Mouse (Mus musculus) forebrain, postnatal 0 days (tissue): Measurements from ENCODE around the gene Fgfr4. TPM values are rescaled to one million over a fixed set of nuclear protein-coding genes. Genes with fewer than 3 reads are reported as not detected.

Source experiments
- ATAC-seq: fragments of 200-750 bp; cut with Nextera tagmentation; 2 replicates; pipeline ENCODE4 v1.8.0; 2017; ENCODE audit warnings: mild to moderate bottlenecking, moderate library complexity
- DNase-seq: peaks from one replicate; pipeline ENCODE4 v3.0.0-alpha.2; 2015
- H3K27ac ChIP-seq: fragments of 300-500 bp; sonication (generic); 2 replicates; pipeline ENCODE4 v1.5.1; 2014; ENCODE audit warnings: low read depth, mild to moderate bottlenecking, antibody characterized with exemption, low read length, moderate library complexity, mixed read lengths
- H3K27me3 ChIP-seq: fragments of 300-500 bp; sonication (generic); 2 replicates; pipeline ENCODE4 v1.6.1; 2014; ENCODE audit warnings: mild to moderate bottlenecking, low read length, mixed read lengths; ENCODE audit not compliant: insufficient read depth
- H3K36me3 ChIP-seq: fragments of 300-500 bp; sonication (generic); 2 replicates; pipeline ENCODE4 v1.6.1; 2014; ENCODE audit warnings: mild to moderate bottlenecking, moderate library complexity; ENCODE audit not compliant: insufficient read depth
- H3K4me1 ChIP-seq: fragments of 300-500 bp; sonication (generic); 2 replicates; pipeline ENCODE4 v1.6.1; 2014; ENCODE audit warnings: antibody characterized with exemption; ENCODE audit not compliant: insufficient read depth
- H3K4me2 ChIP-seq: fragments of 300-500 bp; sonication (generic); 2 replicates; pipeline ENCODE4 v1.6.1; 2014; ENCODE audit warnings: low read depth, mild to moderate bottlenecking, moderate library complexity
- H3K4me3 ChIP-seq: fragments of 300-500 bp; sonication (generic); 2 replicates; pipeline ENCODE4 v1.5.1; 2014; ENCODE audit warnings: low read depth, low read length, mixed read lengths
- H3K9ac ChIP-seq: fragments of 300-500 bp; sonication (generic); 2 replicates; pipeline ENCODE4 v1.6.1; 2014; ENCODE audit warnings: mild to moderate bottlenecking
- H3K9me3 ChIP-seq: fragments of 300-500 bp; sonication (generic); 2 replicates; pipeline ENCODE4 v1.6.1; 2016; ENCODE audit warnings: low read length
- CTCF ChIP-seq: sonication (generic); IDR thresholded peaks from 2 replicates; pipeline ENCODE4 v1.5.1; 2016; ENCODE audit warnings: antibody characterized with exemption, control low read depth, low read depth
- WGBS: fragments of 180-500 bp; shearing (Covaris S2); extraction: QIAGEN DNeasy Blood & Tissue Kit; methylation state at CpG from one replicate; pipeline ENCODE4 v1.1.7; 2014; 5-methylcytosine and 5-hydroxymethylcytosine counted together
- polyA plus RNA-seq: library from polyadenylated mRNA; unstranded; fragments of >200 nt; fragmentation: Nextera tagmentation; extraction: Ambion mirVana; gene quantifications from 2 replicates; pipeline ENCODE4 v1.2.1, GENCODE M21; 2015
- total RNA-seq: library from RNA; depleted of rRNA; stranded (reverse); fragments of >200 nt; gene quantifications from 2 replicates; pipeline ENCODE4 v1.2.3, GENCODE M21; 2014

The Fgfr4 gene
- total and polyA plus RNA-seq, 2 experiments from 2014 or later, result 0.19 to 0.33 TPM

DNA sequence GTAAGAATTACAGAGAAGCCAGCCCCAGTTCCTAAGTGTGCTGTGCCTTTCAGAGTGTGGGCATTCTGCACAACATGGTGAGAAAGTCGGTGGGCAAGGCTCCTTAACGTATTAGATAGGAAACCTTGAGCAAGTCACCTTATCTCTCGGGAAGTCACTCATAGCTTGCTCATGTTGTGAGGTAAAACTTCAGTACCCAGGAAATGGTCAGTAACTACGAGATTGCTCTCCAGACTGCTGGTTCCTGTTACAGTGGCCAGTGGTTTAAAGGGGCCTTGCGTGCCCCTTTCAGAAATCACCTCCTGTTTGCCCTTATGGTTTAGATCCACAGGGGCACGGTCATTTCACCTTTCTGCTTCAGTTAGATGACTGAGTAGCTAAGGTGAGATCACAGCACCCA lies 38.1 kb upstream of the Fgfr4 start:
- no peak overlapping the region for H3K27ac ChIP-seq
- H3K4me2 ChIP-seq, result no peak overlapping the region
- ATAC-seq, result no peak
- TF ChIP-seq CTCF, result no peak
- DNase-seq, result no peak
- no peaks in the 10 kb centered on the region for H3K9me3 ChIP-seq
- 88% methylated on average over 6 of the region's 6 CpGs for WGBS
- no peaks in the 10 kb centered on the region for H3K4me1 ChIP-seq
- no peak overlapping the region for H3K9ac ChIP-seq
- H3K27me3 ChIP-seq, result no peaks in the 10 kb centered on the region
- peaks cover 46% of the 10 kb centered on the region for H3K36me3 ChIP-seq
- no peak overlapping the region for H3K4me3 ChIP-seq

DNA sequence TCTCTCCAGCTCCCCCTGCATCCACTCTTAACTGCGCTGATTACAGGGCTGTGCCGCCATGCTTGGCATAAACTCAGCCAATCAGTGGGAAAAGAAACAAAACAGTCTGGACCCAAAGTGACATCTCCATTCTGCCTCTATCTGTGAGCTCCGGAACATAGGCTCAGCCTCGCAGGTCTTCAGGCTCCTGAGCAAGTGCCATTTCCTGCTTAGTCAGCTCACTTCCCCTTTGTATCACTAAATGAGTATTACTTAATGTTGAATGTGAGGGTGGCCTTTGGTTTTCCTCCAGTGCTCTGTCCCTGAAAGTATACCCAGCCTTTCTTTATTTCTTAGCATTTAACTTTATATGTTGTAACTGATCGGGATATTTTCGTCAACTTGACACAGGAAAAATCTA lies 27.5 kb upstream of the Fgfr4 start:
- DNase-seq (no peak), ATAC-seq (no peak)
- no peaks in the 10 kb centered on the region for H3K9me3 ChIP-seq
- whole genome bisulfite sequencing, result 93% methylated on average over 6 of the region's 6 CpGs
- H3K36me3 ChIP-seq, result peaks cover 43% of the 10 kb centered on the region
- no peaks in the 10 kb centered on the region for H3K27me3 ChIP-seq
- H3K4me3 ChIP-seq, result no peak overlapping the region
- no peak overlapping the region for H3K9ac ChIP-seq
- no peak overlapping the region for H3K4me2 ChIP-seq
- H3K4me1 ChIP-seq, result no peaks in the 10 kb centered on the region
- no peak for TF ChIP-seq CTCF
- no peak overlapping the region for H3K27ac ChIP-seq

DNA sequence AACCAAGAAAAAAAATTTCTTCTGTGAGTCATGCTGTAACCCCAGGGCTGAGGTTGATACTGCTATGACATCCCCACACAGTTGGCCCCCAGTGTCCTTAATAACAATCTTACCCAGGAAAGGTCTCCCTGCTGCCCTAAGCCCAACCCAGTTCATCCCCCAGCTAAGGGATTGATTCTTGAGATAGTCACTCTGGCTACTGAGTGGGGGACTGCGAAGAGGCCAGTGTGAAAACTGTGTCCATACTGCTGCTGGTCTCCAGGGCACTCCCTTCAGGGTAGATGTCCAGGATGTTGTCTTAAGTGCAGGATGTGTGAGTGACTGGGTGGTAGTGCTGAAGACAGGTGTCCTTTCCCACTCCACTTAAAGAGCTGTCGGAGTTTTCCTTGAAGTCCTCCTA lies 19.0 kb upstream of the Fgfr4 start, which contains the start of gene Gm17617:
Gm17617 (minus strand) TSS at position 101 of the 400 bp plus-strand sequence.
- Histone ChIP-seq H3K27ac (no peak within 1 kb of the TSS), H3K4me3 (no peak within 1 kb of the TSS), H3K9me3 (no peaks in the 10 kb centered on the region), H3K4me1 (no peaks in the 10 kb centered on the region), H3K9ac (no peak within 1 kb of the TSS), H3K36me3 (peaks cover 31% of the 10 kb centered on the region), H3K27me3 (no peaks in the 10 kb centered on the region), H3K4me2 (no peak within 1 kb of the TSS)
- DNase-seq (no peak), ATAC-seq (no peak)
- no peak for TF ChIP-seq CTCF
- 98% methylated on average over 2 of the region's 2 CpGs for WGBS

DNA sequence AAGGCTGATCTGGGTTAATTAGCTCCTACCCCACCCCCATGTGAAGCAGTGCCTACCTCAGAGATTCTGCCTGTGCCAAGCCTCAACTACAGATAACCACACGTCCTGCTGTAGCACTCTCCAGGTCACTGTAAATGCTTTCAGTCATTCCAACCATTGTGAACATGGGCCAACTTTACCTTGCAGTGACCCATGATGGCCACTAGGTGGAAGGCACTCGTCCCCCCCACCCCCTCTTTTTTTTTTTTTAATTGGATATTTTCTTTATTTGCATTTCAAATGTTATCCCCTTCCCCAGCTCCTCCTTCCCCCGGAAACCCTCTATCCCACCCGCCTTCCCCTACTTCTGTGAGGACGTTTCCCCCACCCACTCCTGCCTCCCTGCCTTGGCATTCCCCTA lies 17.1 kb upstream of the Fgfr4 start:
- H3K4me1 ChIP-seq, result no peaks in the 10 kb centered on the region
- no peak overlapping the region for H3K4me3 ChIP-seq
- H3K4me2 ChIP-seq, result no peak overlapping the region
- peaks cover 24% of the 10 kb centered on the region for H3K36me3 ChIP-seq
- H3K9ac ChIP-seq, result no peak overlapping the region
- no peaks in the 10 kb centered on the region for H3K27me3 ChIP-seq
- ATAC-seq (no peak; the same call in none of the 2 replicates), DNase-seq (peak; percentile 42)
- no peak overlapping the region for H3K27ac ChIP-seq
- no peaks in the 10 kb centered on the region for H3K9me3 ChIP-seq
- TF ChIP-seq CTCF, result peak; percentile 74
- 7% methylated on average over 5 of the region's 5 CpGs for WGBS

DNA sequence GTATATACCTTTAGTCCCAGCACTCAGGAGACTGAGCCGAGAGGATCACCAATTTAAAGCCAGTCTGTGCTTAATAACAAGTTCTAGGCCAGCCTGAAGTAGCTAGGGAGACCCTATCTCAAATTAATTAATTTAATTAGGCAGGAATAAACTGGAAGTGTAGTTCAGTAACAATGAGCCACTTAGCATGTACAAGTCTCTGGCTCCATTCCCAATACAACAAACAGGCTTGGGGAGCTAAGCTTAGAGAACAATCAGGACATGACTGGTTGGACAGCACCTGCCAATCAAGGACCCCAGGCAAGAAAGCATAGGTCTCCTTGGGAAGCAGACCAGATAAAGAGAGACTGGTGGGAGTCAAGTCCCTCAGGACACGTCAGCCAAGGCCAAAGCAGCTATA lies 12.2 kb upstream of the Fgfr4 start:
- 29% methylated on average over 2 of the region's 2 CpGs for WGBS
- H3K4me3 ChIP-seq, result no peak overlapping the region
- no peaks in the 10 kb centered on the region for H3K9me3 ChIP-seq
- H3K36me3 ChIP-seq, result no peaks in the 10 kb centered on the region
- H3K4me2 ChIP-seq, result no peak overlapping the region
- no peak overlapping the region for H3K27ac ChIP-seq
- DNase-seq (no peak), ATAC-seq (no peak)
- H3K27me3 ChIP-seq, result no peaks in the 10 kb centered on the region
- no peak overlapping the region for H3K9ac ChIP-seq
- no peak for TF ChIP-seq CTCF
- no peaks in the 10 kb centered on the region for H3K4me1 ChIP-seq

DNA sequence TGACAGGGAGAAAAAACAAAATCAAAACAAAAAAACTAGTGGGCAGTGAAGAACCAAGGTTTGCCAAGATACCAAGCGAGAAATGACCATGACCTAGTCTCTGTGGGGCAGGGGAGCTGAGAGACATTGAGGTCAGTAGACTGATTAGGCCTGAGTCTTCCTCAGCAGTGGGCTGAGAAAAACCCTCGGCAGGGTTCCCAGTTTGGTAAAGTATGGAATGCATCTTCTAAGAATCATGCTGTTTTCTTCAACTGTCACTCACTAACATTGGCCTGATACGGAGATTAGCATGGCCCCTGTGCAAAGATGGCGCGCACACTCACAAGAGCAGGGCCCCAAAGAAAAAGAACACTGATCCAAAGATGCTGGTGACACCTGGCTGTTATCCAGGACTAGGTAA lies 1.5 kb downstream of the Fgfr4 start:
- H3K27ac ChIP-seq, result no peak overlapping the region
- no peak overlapping the region for H3K4me2 ChIP-seq
- 0 out of 2 replicates have a peak, but pooled peaks cover 3% of the 10 kb centered on the region for H3K4me1 ChIP-seq
- H3K9me3 ChIP-seq, result no peaks in the 10 kb centered on the region
- H3K36me3 ChIP-seq, result no peaks in the 10 kb centered on the region
- no peak overlapping the region for H3K4me3 ChIP-seq
- 86% methylated on average over 5 of the region's 5 CpGs for WGBS
- TF ChIP-seq CTCF, result no peak
- no peak overlapping the region for H3K9ac ChIP-seq
- H3K27me3 ChIP-seq, result no peaks in the 10 kb centered on the region; the same call in 1 of the 2 replicates
- no peak for ATAC-seq
- DNase-seq, result no peak

DNA sequence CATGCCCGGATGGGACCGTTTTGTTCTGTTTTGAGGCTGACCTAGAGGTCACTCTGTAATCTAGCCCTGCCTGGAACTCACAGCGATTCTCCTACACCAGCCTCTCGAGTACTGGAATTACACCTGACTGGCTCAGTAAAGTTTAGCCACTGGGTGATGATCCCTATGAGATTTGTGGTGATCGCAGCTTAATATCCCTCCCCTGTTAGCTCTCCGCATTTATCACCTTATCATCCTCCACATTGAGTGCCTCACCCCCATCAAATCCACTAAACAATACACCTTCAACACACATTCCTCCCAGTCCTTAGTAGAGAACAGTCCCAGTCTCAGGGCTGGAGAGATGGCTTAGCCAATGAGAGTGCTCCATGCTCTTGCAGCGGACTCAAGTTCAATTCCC lies 9.9 kb downstream of the Fgfr4 start:
- TF ChIP-seq CTCF, result no peak
- Histone ChIP-seq H3K27me3 (no peaks in the 10 kb centered on the region), H3K4me2 (no peak overlapping the region), H3K9me3 (no peaks in the 10 kb centered on the region), H3K27ac (no peak overlapping the region), H3K36me3 (no peaks in the 10 kb centered on the region), H3K9ac (no peak overlapping the region), H3K4me1 (no peaks in the 10 kb centered on the region), H3K4me3 (no peak overlapping the region)
- no peak for DNase-seq
- WGBS, result 64% methylated on average over 7 of the region's 7 CpGs
- ATAC-seq, result no peak

DNA sequence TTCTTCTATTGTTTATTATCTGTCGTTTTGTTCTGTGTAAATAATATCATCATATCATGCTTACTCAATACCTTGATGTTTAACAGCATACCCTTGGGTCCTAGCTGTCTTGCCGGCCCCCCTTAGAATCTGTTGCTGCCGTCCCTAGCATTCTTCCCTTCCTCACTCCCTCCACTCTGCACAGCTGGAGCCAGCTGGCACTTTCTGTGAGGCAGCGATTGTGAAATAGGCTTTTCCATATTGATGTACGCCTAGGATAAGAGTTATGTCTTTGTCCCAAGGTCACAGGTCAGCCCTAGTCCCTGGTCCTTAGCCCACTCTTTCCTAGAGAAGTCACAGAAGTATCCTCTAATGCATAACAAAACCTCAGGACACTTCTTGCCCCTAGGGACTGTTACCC lies 11.1 kb downstream of the Fgfr4 start:
- Histone ChIP-seq H3K9ac (no peak overlapping the region), H3K4me2 (no peak overlapping the region), H3K4me3 (no peak overlapping the region), H3K36me3 (no peaks in the 10 kb centered on the region), H3K27me3 (no peaks in the 10 kb centered on the region), H3K9me3 (no peaks in the 10 kb centered on the region), H3K4me1 (no peaks in the 10 kb centered on the region), H3K27ac (no peak overlapping the region)
- no peak for DNase-seq
- 68% methylated on average over 5 of the region's 5 CpGs for WGBS
- no peak for ATAC-seq
- TF ChIP-seq CTCF, result no peak
